Mouse (Mus musculus) 416B (cell line): Measurements from ENCODE around the gene Olfr729.

Source experiments
- DNase-seq: peaks from one replicate; pipeline ENCODE4 v3.0.0; 2011; ENCODE audit warnings: low read depth

The Olfr729 gene

GRCm38 (mm10) chr14:50152810-50153209, at the start of gene Olfr729:
Olfr729 (minus strand) TSS chr14:50152910.
- no peak for DNase-seq

GRCm38 (mm10) chr14:50188098-50188497, 35.4 kb upstream of the Olfr729 start, which contains the start of gene Olfr730:
Olfr730 (minus strand) TSS chr14:50188198.
- DNase-seq, result no peak

- DNase-seq, result no peak
These were observed 10.1 kb downstream of the Olfr729 start, which contains the start of gene Olfr728 for GRCm38 (mm10) chr14:50142580-50142979. Olfr728 (minus strand) TSS chr14:50142680.

GRCm38 (mm10) chr14:50122886-50123285, 29.8 kb downstream of the Olfr729 start, which contains the start of gene Olfr727:
Olfr727 (plus strand) TSS chr14:50123186.
- no peak for DNase-seq
